Mouse (Mus musculus) limb, embryonic 10.5 days (tissue): Measurements from ENCODE around the gene Cenpc1. TPM values are rescaled to one million over a fixed set of nuclear protein-coding genes. Genes with fewer than 3 reads are reported as not detected.

Experiments used
- DNase-seq: peaks from one replicate; pipeline ENCODE4 v3.0.0-alpha.2; 2017; ENCODE audit warnings: low spot score
- H3K27ac ChIP-seq: fragments of 300-500 bp; sonication (generic); 2 replicates; pipeline ENCODE4 v1.5.1; 2016; ENCODE audit warnings: mild to moderate bottlenecking
- H3K27me3 ChIP-seq: fragments of 300-500 bp; sonication (generic); 2 replicates; pipeline ENCODE4 v1.6.1; 2016; ENCODE audit warnings: low read depth, mild to moderate bottlenecking; ENCODE audit not compliant: poor library complexity, severe bottlenecking
- H3K36me3 ChIP-seq: fragments of 300-500 bp; sonication (generic); 2 replicates; pipeline ENCODE4 v1.6.1; 2016; ENCODE audit warnings: mild to moderate bottlenecking, moderate library complexity
- H3K4me1 ChIP-seq: fragments of 300-500 bp; sonication (generic); 2 replicates; pipeline ENCODE4 v1.6.1; 2016
- H3K4me3 ChIP-seq: fragments of 300-500 bp; sonication (generic); 2 replicates; pipeline ENCODE4 v1.5.1; 2016; ENCODE audit warnings: mild to moderate bottlenecking, moderate library complexity
- H3K9me3 ChIP-seq: fragments of 300-500 bp; sonication (generic); replicated peaks from 2 replicates; pipeline ENCODE4 v1.6.1; 2016; ENCODE audit warnings: mild to moderate bottlenecking
- WGBS: fragments of 180-500 bp; shearing (Covaris S2); methylation state at CpG from one replicate; pipeline ENCODE4 v1.1.7; 2016; 5-methylcytosine and 5-hydroxymethylcytosine counted together
- polyA plus RNA-seq: library from polyadenylated mRNA; unstranded; fragments of >200 nt; fragmentation: Nextera tagmentation; extraction: Ambion mirVana; gene quantifications from 2 replicates; pipeline ENCODE4 v1.2.1, GENCODE M21; 2016

Gene Cenpc1
- polyA plus RNA-seq: 32.7 and 37.7 TPM in 2 replicates

DNA sequence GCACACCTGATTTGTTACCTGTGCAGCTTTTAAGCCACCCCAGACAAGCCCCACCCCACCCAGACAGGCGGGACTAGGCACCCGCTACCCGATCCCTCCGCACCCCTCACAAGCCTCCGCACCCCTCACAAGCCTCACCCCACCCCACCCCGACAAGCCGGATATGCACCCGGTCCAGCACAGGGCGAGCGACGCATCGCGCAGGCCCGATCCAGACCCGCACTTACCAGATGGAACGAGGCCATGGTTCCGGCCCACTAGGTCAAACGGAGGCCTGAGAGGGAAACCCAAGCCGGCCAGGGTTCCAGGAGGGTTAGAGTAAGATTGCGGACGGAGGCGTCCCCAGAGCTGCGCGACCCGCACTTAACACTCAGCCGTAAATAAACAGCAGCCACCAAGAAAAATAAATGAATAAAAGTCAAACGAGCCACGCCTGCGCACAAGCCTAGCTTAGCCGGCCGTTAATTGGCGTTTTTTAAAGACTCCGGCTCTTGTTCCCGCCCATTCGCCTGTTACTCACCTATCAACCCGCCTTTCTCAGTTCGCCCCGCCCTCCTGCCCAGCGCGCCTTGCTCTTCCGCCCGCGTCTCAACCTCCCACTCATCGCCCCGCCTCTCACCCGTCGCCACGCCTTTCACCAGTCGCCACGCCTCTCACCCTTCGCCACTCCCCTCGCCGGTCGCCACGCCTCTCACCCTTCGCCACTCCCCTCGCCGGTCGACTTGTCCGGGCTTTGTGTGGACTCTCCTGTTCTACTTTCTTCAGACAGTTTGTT is at the start of gene Cenpc1:
Gene Cenpc1 (minus strand): TSS at position 483 of the 775 bp plus-strand sequence.
- Histone ChIP-seq H3K9me3 (no peaks in the 10 kb centered on the region), H3K27ac (peak within 1 kb of the TSS; percentile 93), H3K27me3 (no peaks in the 10 kb centered on the region), H3K4me1 (peaks cover 17% of the 10 kb centered on the region), H3K36me3 (no peaks in the 10 kb centered on the region), H3K4me3 (peak within 1 kb of the TSS; percentile 86)
- WGBS: under 1% methylated on average over 60 of the region's 60 CpGs
- peak; percentile 98 for DNase-seq

DNA sequence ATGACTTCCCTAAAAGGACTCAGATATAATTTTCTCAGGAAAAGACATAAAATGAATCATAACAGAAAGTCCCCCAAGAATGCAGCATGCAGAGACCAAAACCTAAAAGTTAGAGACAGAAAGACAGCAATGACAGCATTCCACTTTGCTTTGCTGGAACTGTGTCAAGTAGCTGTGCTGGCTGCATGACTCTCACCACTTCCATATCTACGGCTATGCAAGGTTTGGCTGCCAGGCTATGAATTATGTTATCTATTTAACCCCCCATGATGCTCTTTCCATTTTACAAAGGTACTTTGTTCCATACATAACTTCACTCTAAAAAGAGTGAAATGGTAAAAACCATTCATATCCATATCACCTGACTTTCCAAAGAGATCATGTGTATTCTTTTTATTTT is 48.6 kb upstream of the Cenpc1 start:
- H3K27ac ChIP-seq: no peak overlapping the region
- no peak for DNase-seq
- no peaks in the 10 kb centered on the region for H3K9me3 ChIP-seq
- H3K4me1 ChIP-seq: no peaks in the 10 kb centered on the region
- no peak overlapping the region for H3K4me3 ChIP-seq
- H3K36me3 ChIP-seq: peaks cover 22% of the 10 kb centered on the region
- H3K27me3 ChIP-seq: no peaks in the 10 kb centered on the region
- WGBS: 96% methylated on average over 1 of the region's 1 CpGs

DNA sequence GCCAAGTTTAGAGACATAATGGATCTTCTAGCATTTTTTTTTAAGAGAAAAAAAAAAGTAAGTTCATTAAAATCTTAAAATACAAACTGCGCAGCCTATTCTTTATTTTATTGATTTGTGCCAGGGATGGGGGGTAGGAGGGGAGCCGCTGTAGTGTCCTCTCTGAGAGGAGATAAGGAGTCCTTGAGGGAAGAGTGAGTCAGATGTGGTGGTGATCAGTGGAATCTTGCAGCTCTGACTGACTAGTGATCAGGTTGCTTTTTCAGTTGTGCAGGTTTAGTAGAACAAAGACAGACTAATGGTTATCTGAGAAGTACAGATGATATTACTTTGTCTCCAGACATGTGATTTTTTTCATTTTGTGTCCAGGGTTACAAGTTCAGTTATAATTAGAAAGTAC is 47.7 kb upstream of the Cenpc1 start:
- no peak overlapping the region for H3K4me3 ChIP-seq
- DNase-seq: no peak
- no peaks in the 10 kb centered on the region for H3K27me3 ChIP-seq
- H3K27ac ChIP-seq: no peak overlapping the region
- no peaks in the 10 kb centered on the region for H3K4me1 ChIP-seq
- peaks cover 16% of the 10 kb centered on the region for H3K36me3 ChIP-seq
- WGBS: 97% methylated on average over 2 of the region's 2 CpGs
- no peaks in the 10 kb centered on the region for H3K9me3 ChIP-seq

GRCm38 (mm10) chr5:86111074-86111473 is 45.7 kb upstream of the Cenpc1 start:
- DNase-seq: no peak
- H3K27ac ChIP-seq: no peak overlapping the region
- no peaks in the 10 kb centered on the region for H3K9me3 ChIP-seq
- no peak overlapping the region for H3K4me3 ChIP-seq
- WGBS: 90% methylated on average over 1 of the region's 1 CpGs
- no peaks in the 10 kb centered on the region for H3K4me1 ChIP-seq
- peaks cover 16% of the 10 kb centered on the region for H3K36me3 ChIP-seq
- H3K27me3 ChIP-seq: no peaks in the 10 kb centered on the region

- Histone ChIP-seq H3K36me3 (peaks cover 8% of the 10 kb centered on the region), H3K4me3 (no peak overlapping the region)
Observed at GRCm38 (mm10) chr5:86106610-86107009, 41.2 kb upstream of the Cenpc1 start.

DNA sequence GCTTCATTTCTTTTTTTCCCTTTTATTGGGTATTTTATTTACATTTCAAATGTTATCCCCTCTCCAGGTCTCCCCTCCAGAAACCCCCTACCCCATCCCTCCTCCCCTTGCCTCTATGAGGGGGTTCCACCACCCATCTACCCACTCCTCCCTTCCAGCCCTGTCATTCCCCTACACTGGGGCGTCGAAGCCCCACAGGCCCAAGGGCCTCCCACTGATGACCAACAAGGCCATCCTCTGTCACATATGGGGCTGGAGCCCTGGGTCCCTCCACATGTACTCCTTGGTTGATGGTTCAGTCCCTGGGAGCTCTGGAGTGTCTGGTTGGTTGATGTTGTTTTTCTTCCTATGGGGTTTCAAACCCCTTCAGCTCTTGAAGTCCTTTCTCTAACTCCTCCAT is 36.8 kb upstream of the Cenpc1 start:
- Histone ChIP-seq H3K27ac (no peak overlapping the region), H3K36me3 (no peaks in the 10 kb centered on the region; the same call in 1 of the 2 replicates), H3K4me1 (no peaks in the 10 kb centered on the region), H3K27me3 (no peaks in the 10 kb centered on the region), H3K9me3 (no peaks in the 10 kb centered on the region), H3K4me3 (no peak overlapping the region)
- DNase-seq: no peak
- 93% methylated on average over 2 of the region's 2 CpGs for WGBS

More at GRCm38 (mm10) chr5:86106610-86107009, 41.2 kb upstream of the Cenpc1 start:
- DNase-seq: no peak
- H3K4me1 ChIP-seq: no peaks in the 10 kb centered on the region
- H3K27me3 ChIP-seq: no peaks in the 10 kb centered on the region
- no peaks in the 10 kb centered on the region for H3K9me3 ChIP-seq
- H3K27ac ChIP-seq: no peak overlapping the region
- 89% methylated on average over 2 of the region's 2 CpGs for WGBS

DNA sequence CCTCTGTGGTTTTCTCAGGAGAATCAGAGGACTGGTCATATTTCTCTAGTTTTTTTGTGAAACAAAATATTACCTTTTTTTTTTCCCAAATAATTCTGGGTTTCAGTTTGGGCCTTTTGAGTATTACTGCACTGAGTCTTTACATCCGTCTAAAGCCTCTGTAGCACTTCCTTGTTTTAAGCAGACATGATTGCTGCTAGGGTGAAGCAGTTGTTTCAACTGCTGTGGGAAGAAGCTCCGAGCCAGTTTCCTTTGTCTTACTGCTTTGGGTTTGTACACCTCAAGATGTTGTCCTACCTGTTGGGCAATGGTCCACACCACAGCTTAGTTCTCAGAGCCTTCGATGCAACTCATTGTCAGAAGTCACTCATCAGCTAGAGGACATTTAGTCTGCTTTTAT is 35.2 kb upstream of the Cenpc1 start:
- no peak for DNase-seq
- no peaks in the 10 kb centered on the region for H3K27me3 ChIP-seq
- no peak overlapping the region for H3K4me3 ChIP-seq
- 80% methylated on average over 3 of the region's 3 CpGs for WGBS
- no peaks in the 10 kb centered on the region for H3K9me3 ChIP-seq
- H3K36me3 ChIP-seq: no peaks in the 10 kb centered on the region
- no peaks in the 10 kb centered on the region for H3K4me1 ChIP-seq
- no peak overlapping the region for H3K27ac ChIP-seq

DNA sequence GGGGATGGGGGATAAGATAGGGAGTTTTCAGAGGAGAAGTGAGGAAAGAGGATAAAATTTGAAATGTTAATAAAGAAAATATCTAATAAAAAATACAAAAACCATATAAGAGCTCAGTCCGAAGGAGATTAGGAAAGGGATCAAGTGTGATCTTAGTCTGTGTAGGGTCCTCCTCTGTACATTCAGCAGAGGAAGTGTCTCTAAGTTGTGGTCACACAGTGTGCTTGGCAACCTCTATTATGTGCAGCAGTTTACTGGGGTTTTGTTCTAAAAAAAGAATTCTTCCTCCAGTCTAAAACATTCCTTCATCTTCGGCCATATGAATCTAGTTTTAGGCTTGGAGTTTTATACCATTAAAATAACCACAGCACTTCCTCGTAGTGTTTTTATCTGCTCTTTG is 33.6 kb upstream of the Cenpc1 start:
- Histone ChIP-seq H3K27me3 (no peaks in the 10 kb centered on the region), H3K4me3 (no peak overlapping the region), H3K4me1 (no peaks in the 10 kb centered on the region), H3K36me3 (no peaks in the 10 kb centered on the region), H3K9me3 (no peaks in the 10 kb centered on the region), H3K27ac (no peak overlapping the region)
- WGBS: 90% methylated on average over 3 of the region's 3 CpGs
- DNase-seq: no peak

DNA sequence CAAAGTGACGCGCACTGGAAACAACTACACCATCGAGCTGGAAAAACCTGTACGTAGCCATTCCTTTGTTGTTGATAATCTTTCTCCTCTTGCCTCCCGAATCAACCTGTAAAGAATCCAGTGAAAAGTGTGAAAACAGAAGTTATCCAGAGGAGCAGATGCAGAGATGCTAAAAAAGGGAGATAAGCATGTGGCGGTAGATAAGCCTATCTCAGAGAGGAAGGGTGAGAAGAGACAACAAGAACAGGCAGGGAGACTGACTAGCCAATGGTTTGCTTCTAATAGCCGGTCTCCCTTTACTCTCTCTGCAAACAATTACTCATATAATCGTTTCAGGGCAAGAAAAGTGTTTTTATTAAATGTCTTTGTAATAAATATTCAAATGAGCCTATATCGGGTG is 29.4 kb upstream of the Cenpc1 start:
- Histone ChIP-seq H3K4me1 (no peaks in the 10 kb centered on the region), H3K36me3 (no peaks in the 10 kb centered on the region), H3K27me3 (no peaks in the 10 kb centered on the region), H3K9me3 (no peaks in the 10 kb centered on the region), H3K4me3 (no peak overlapping the region), H3K27ac (no peak overlapping the region)
- no peak for DNase-seq
- 90% methylated on average over 9 of the region's 9 CpGs for WGBS

DNA sequence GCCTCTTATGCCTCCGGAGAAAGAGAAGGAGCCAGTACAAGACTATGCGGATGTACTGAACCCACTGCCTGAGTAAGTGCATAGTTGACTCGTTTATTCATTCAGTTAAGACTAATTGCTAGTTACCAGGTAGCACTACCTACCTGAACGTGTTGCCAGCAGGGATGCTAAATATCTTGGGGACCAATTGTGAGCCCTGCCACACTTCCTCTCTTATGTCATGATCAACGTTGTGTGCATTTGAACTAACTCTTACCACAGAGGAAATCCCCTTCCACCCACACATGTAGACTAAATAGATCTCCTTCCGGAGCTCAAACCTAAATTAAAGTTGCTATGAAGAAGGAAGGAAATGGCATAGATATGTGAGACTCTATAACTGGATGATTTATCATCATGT is 21.4 kb upstream of the Cenpc1 start:
- H3K27ac ChIP-seq: no peak overlapping the region
- no peaks in the 10 kb centered on the region for H3K4me1 ChIP-seq
- no peaks in the 10 kb centered on the region for H3K36me3 ChIP-seq
- no peaks in the 10 kb centered on the region for H3K27me3 ChIP-seq
- no peak overlapping the region for H3K4me3 ChIP-seq
- WGBS: 84% methylated on average over 6 of the region's 6 CpGs
- no peaks in the 10 kb centered on the region for H3K9me3 ChIP-seq
- no peak for DNase-seq

GRCm38 (mm10) chr5:86084979-86085378 is 19.6 kb upstream of the Cenpc1 start:
- H3K27ac ChIP-seq: no peak overlapping the region
- no peak for DNase-seq
- no peaks in the 10 kb centered on the region for H3K27me3 ChIP-seq
- no peaks in the 10 kb centered on the region for H3K9me3 ChIP-seq
- 90% methylated on average over 7 of the region's 7 CpGs for WGBS
- H3K4me1 ChIP-seq: no peaks in the 10 kb centered on the region
- no peaks in the 10 kb centered on the region for H3K36me3 ChIP-seq
- no peak overlapping the region for H3K4me3 ChIP-seq

GRCm38 (mm10) chr5:86083987-86084386 is 18.6 kb upstream of the Cenpc1 start:
- Histone ChIP-seq H3K4me1 (no peaks in the 10 kb centered on the region), H3K36me3 (no peaks in the 10 kb centered on the region), H3K4me3 (no peak overlapping the region), H3K27ac (no peak overlapping the region), H3K27me3 (no peaks in the 10 kb centered on the region), H3K9me3 (no peaks in the 10 kb centered on the region)
- 83% methylated on average over 6 of the region's 6 CpGs for WGBS
- DNase-seq: no peak

- Histone ChIP-seq H3K4me1 (no peaks in the 10 kb centered on the region), H3K27ac (no peak overlapping the region), H3K9me3 (no peaks in the 10 kb centered on the region), H3K27me3 (no peaks in the 10 kb centered on the region), H3K36me3 (no peaks in the 10 kb centered on the region), H3K4me3 (no peak overlapping the region)
- WGBS: 90% methylated on average over 3 of the region's 3 CpGs
- DNase-seq: no peak
Observed at GRCm38 (mm10) chr5:86078720-86079334, 13.4 kb upstream of the Cenpc1 start.
